Mouse (Mus musculus): Measurements from ENCODE around the gene Gm20498. TPM values are rescaled to one million over a fixed set of nuclear protein-coding genes. Genes with fewer than 3 reads are reported as not detected.
A peak's percentile ranks its signal among the peaks of the same experiment; 100 is the strongest.

The Gm20498 gene
- total and polyA plus RNA-seq, 3 experiments: 41.5 to 46.2 TPM; not detected in 1

- DNase-seq (ENCODE audit: low read depth, low spot score): no peak
- no peaks in the 10 kb centered on the region for H3K9me3 ChIP-seq (replicated peaks; ENCODE audit: insufficient read depth, low read length)
- peaks cover 0 to 3% of the 10 kb centered on the region in 2 experiments; a peak in 2 of 4 replicates for H3K4me1 ChIP-seq (ENCODE audit: control insufficient read depth in 1 of 2, insufficient read depth in 2 of 2, low read length in 2 of 2)
- peaks cover 12% of the 10 kb centered on the region for H3K79me2 ChIP-seq (ENCODE audit: control insufficient read depth, insufficient read depth, low read length, poor library complexity)
- peak overlapping the region; percentile 98 for H3K9ac ChIP-seq (ENCODE audit: control insufficient read depth, low read depth, low read length, poor library complexity, severe bottlenecking)
- peaks cover 0 to 10% of the 10 kb centered on the region in 2 experiments; a peak in 2 of 4 replicates for H3K36me3 ChIP-seq (ENCODE audit: control insufficient read depth in 1 of 2, insufficient read depth in 2 of 2, low read length in 2 of 2)
- H3K27ac ChIP-seq (ENCODE audit: control insufficient read depth, low read depth, low read length): peak overlapping the region; percentile 99
- H3K27me3 ChIP-seq (ENCODE audit: control insufficient read depth in 1 of 2, insufficient read depth in 2 of 2, low read length in 2 of 2): no peaks in the 10 kb centered on the region
- TF ChIP-seq MAZ (IDR thresholded peaks at IDR 0.05; ENCODE audit: low read depth, low read length): no peak
- TF ChIP-seq JUND (IDR thresholded peaks at IDR 0.05; ENCODE audit: low read depth, low read length): no peak
- no peak for TF ChIP-seq ZC3H11A (IDR thresholded peaks at IDR 0.05; ENCODE audit: low read depth, low read length)
- no peak for TF ChIP-seq USF1 (IDR thresholded peaks at IDR 0.05; ENCODE audit: low read depth, low read length)
- no peak for TF ChIP-seq ELF1 (IDR thresholded peaks at IDR 0.05; ENCODE audit: low read depth, low read length)
- TF ChIP-seq RAD21 (IDR thresholded peaks at IDR 0.05; ENCODE audit: low read depth, low read length): no peak
- no peak for TF ChIP-seq ZKSCAN1 (IDR thresholded peaks at IDR 0.05; ENCODE audit: low read depth, low read length)
- peak overlapping the region; percentile 79 to 87 for H3K4me3 ChIP-seq (ENCODE audit: control insufficient read depth in 1 of 2, insufficient read depth in 1 of 2, low read depth in 2 of 2, low read length in 2 of 2)
These were observed 47.4 kb downstream of the Gm20498 start for GRCm38 (mm10) chr12:81485311-81485710.

GRCm38 (mm10) chr12:81484727-81485191 is 47.9 kb downstream of the Gm20498 start, which contains the start of gene Cox16:
Gene Cox16 (minus strand): TSS chr12:81485127.
- Histone ChIP-seq H3K9ac (ENCODE audit: control insufficient read depth, low read depth, low read length, poor library complexity, severe bottlenecking) (peak within 1 kb of the TSS; percentile 98), H3K36me3 (ENCODE audit: control insufficient read depth in 1 of 2, insufficient read depth in 2 of 2, low read length in 2 of 2) (peaks cover 0 to 10% of the 10 kb centered on the region in 2 experiments; a peak in 2 of 4 replicates), H3K9me3 (replicated peaks; ENCODE audit: insufficient read depth, low read length) (no peaks in the 10 kb centered on the region), H3K79me2 (ENCODE audit: control insufficient read depth, insufficient read depth, low read length, poor library complexity) (peaks cover 12% of the 10 kb centered on the region), H3K27me3 (ENCODE audit: control insufficient read depth in 1 of 2, insufficient read depth in 2 of 2, low read length in 2 of 2) (no peaks in the 10 kb centered on the region), H3K4me3 (ENCODE audit: control insufficient read depth in 1 of 2, insufficient read depth in 1 of 2, low read depth in 2 of 2, low read length in 2 of 2) (peak within 1 kb of the TSS; percentile 79 to 87), H3K4me1 (ENCODE audit: control insufficient read depth in 1 of 2, insufficient read depth in 2 of 2, low read length in 2 of 2) (peaks cover 0 to 3% of the 10 kb centered on the region in 2 experiments; a peak in 2 of 4 replicates), H3K27ac (ENCODE audit: control insufficient read depth, low read depth, low read length) (peak within 1 kb of the TSS; percentile 99)
- DNase-seq (ENCODE audit: low read depth, low spot score): peak; percentile 94
- TF ChIP-seq CHD1 (IDR thresholded peaks at IDR 0.05; ENCODE audit: low read depth, low read length): no peak
- TF ChIP-seq TBP (IDR thresholded peaks at IDR 0.05; ENCODE audit: low read depth, low read length): peak; percentile 72; the same call in 1 of the 2 replicates
- TF ChIP-seq BHLHE40 (IDR thresholded peaks at IDR 0.05; ENCODE audit: borderline replicate concordance, low read depth, low read length): no peak
- TF ChIP-seq ELF1 (IDR thresholded peaks at IDR 0.05; ENCODE audit: low read depth, low read length): peak; percentile 74
- no peak for TF ChIP-seq JUND (IDR thresholded peaks at IDR 0.05; ENCODE audit: low read depth, low read length)
- TF ChIP-seq POLR2AphosphoS2 (IDR thresholded peaks at IDR 0.05; ENCODE audit: low read length): peak; percentile 81
- peak; percentile 34; the same call in 1 of the 2 replicates for TF ChIP-seq SIN3A (IDR thresholded peaks at IDR 0.05; ENCODE audit: low read length)
- peak; percentile 29; the same call in 1 of the 2 replicates for TF ChIP-seq TAL1 (IDR thresholded peaks at IDR 0.05; ENCODE audit: low read length)
- no peak; a peak in 1 of 4 replicates for TF ChIP-seq EP300 (IDR thresholded peaks at IDR 0.05; ENCODE audit: low read depth in 1 of 2, low read length in 2 of 2)
- no peak for TF ChIP-seq POLR2AphosphoS5 (IDR thresholded peaks at IDR 0.05; ENCODE audit: borderline replicate concordance, low read depth, low read length)
- peak; percentile 56; the same call in 1 of the 2 replicates for TF ChIP-seq RCOR1 (IDR thresholded peaks at IDR 0.05; ENCODE audit: low read depth, low read length)
- no peak for TF ChIP-seq ZNF384 (IDR thresholded peaks at IDR 0.05; ENCODE audit: low read depth, low read length)
- no peak for TF ChIP-seq ZC3H11A (IDR thresholded peaks at IDR 0.05; ENCODE audit: low read depth, low read length)
- TF ChIP-seq NRF1 (IDR thresholded peaks at IDR 0.05; ENCODE audit: insufficient read depth, low read depth, low read length, poor library complexity, severe bottlenecking): no peak
- peak; percentile 8; the same call in 1 of the 2 replicates for TF ChIP-seq MXI1 (IDR thresholded peaks at IDR 0.05; ENCODE audit: low read depth, low read length)
- TF ChIP-seq ZKSCAN1 (IDR thresholded peaks at IDR 0.05; ENCODE audit: low read depth, low read length): no peak
- TF ChIP-seq ZMIZ1 (IDR thresholded peaks at IDR 0.05; ENCODE audit: low read depth, low read length): peak; percentile 78; the same call in 1 of the 2 replicates
- peak; percentile 82 to 93 for TF ChIP-seq POLR2A (IDR thresholded peaks at IDR 0.05; ENCODE audit: control insufficient read depth in 1 of 2, insufficient read depth in 1 of 2, low read depth in 1 of 2, low read length in 2 of 2, poor library complexity in 1 of 2)
- no peak for TF ChIP-seq CTCF (IDR thresholded peaks at IDR 0.05 in 2 of 3, conservative IDR thresholded peaks at IDR 0.05 in 1 of 3; ENCODE audit: control insufficient read depth in 1 of 3, insufficient read depth in 1 of 3, low read depth in 2 of 3, low read length in 3 of 3, poor library complexity in 1 of 3, severe bottlenecking in 1 of 3)
- no peak for TF ChIP-seq E2F4 (IDR thresholded peaks at IDR 0.05; ENCODE audit: borderline replicate concordance, low read depth, low read length)
- TF ChIP-seq UBTF (IDR thresholded peaks at IDR 0.05; ENCODE audit: borderline replicate concordance, insufficient read depth, low read depth, low read length): no peak
- TF ChIP-seq SMC3 (IDR thresholded peaks at IDR 0.05; ENCODE audit: low read depth, low read length): no peak
- TF ChIP-seq KAT2A (conservative IDR thresholded peaks at IDR 0.05; ENCODE audit: low read depth, low read length): peak; percentile 61; the same call in 1 of the 2 replicates
- TF ChIP-seq GABPA (IDR thresholded peaks at IDR 0.05; ENCODE audit: low read depth, low read length): no peak
- TF ChIP-seq TCF12 (IDR thresholded peaks at IDR 0.05; ENCODE audit: low read depth, low read length): peak; percentile 57; the same call in 1 of the 2 replicates
- no peak for TF ChIP-seq MYB (IDR thresholded peaks at IDR 0.05; ENCODE audit: low read depth, low read length)
- TF ChIP-seq ETS1 (IDR thresholded peaks at IDR 0.05; ENCODE audit: low read depth, low read length): peak; percentile 55
- 0 out of 2 replicates have a peak, but pooled peaks have one; percentile 51 for TF ChIP-seq MAZ (IDR thresholded peaks at IDR 0.05; ENCODE audit: low read depth, low read length)
